Mouse (Mus musculus): ENCODE results near the gene Otop2. TPM values are rescaled to one million over a fixed set of nuclear protein-coding genes. Genes with fewer than 3 reads are reported as not detected.

Otop2 gene
- polyA plus RNA-seq, 1 experiment, result 0.65 TPM

DNA sequence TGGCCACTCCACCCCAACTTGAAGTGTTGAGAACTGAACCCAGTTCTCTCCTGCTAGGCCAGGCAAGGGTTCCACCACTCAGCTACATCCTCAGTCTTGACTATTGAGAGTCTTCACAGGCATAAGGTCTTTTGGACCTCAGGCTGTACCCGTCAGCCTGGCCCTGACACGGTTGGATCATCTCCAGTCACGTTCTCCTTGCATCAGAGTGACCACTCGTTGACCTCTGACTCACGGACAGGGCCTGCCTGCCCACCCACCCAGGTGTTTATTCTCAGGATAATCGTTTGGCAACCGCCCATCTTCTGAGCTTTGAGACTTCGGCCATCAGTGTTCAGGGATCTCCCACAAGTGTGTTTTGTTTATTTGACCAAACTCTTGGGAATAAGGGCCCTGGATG lies 3.8 kb upstream of the Otop2 start:
- WGBS, result 74% methylated on average over 8 of the region's 8 CpGs
- TF ChIP-seq POLR2A (IDR thresholded peaks at IDR 0.05; ENCODE audit: borderline replicate concordance, insufficient read depth, low read length), result no peak
- no peak for TF ChIP-seq CTCF (IDR thresholded peaks at IDR 0.05; ENCODE audit: borderline replicate concordance, insufficient read depth, low read depth, low read length)
- H3K4me1 ChIP-seq (ENCODE audit: control insufficient read depth, insufficient read depth, low read length), result no peaks in the 10 kb centered on the region; the same call in 1 of the 2 replicates
- no peak overlapping the region for H3K27ac ChIP-seq (ENCODE audit: insufficient read depth, low read length)
- DNase-seq, result no peak
- H3K4me3 ChIP-seq (replicated peaks; ENCODE audit: insufficient read depth, low read depth, low read length), result no peak overlapping the region
- no peaks in the 10 kb centered on the region for H3K27me3 ChIP-seq (ENCODE audit: control insufficient read depth, insufficient read depth, low read length)

DNA sequence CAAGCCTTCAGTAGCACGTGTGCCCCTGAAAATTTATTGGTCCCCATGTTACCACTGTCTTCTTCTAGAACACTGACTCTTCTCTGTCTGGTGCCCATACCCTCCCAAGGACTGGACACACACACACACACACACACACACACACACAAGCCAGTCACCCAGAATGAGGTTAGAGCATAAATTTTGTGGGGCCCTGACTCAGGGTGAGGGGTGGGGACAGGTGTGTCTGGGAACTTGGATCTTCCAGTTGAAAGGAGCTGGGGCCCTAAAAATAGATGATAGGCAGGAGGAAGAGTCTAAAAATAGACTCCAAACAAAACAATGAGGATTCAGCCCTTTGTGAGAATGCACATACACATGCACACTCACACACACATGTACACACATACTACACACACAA lies 1.8 kb downstream of the Otop2 start:
- Histone ChIP-seq H3K27me3 (ENCODE audit: control insufficient read depth, insufficient read depth, low read length) (no peaks in the 10 kb centered on the region), H3K4me3 (replicated peaks; ENCODE audit: insufficient read depth, low read depth, low read length) (no peak overlapping the region), H3K4me1 (ENCODE audit: control insufficient read depth, insufficient read depth, low read length) (no peaks in the 10 kb centered on the region; the same call in 1 of the 2 replicates), H3K27ac (ENCODE audit: insufficient read depth, low read length) (no peak overlapping the region)
- 64% methylated on average over 1 of the region's 1 CpGs for WGBS
- TF ChIP-seq CTCF (IDR thresholded peaks at IDR 0.05; ENCODE audit: borderline replicate concordance, insufficient read depth, low read depth, low read length) (no peak), POLR2A (IDR thresholded peaks at IDR 0.05; ENCODE audit: borderline replicate concordance, insufficient read depth, low read length) (no peak)
- no peak for DNase-seq

DNA sequence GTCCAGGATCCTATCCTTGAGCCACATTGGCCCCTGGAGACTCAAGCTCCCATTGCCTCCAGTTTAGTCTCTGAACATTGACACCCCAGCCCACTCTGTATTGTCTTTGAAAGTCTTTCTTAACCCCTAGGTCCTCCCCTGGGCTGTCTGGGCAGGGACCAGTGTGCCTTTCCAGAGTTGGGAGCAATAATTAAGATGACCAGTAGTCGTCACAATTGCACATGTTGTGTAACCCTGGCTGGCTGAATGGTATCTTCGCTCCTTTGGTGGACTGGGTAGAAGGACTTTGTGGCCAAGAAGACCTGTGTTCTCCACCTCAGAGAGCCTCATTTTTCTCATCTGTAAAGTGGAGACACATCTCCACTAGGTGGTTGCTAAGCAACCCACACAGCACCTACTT lies 7.3 kb downstream of the Otop2 start:
- Histone ChIP-seq H3K27ac (ENCODE audit: insufficient read depth, low read length) (no peak overlapping the region), H3K4me1 (ENCODE audit: control insufficient read depth, insufficient read depth, low read length) (no peaks in the 10 kb centered on the region), H3K4me3 (replicated peaks; ENCODE audit: insufficient read depth, low read depth, low read length) (no peak overlapping the region), H3K27me3 (ENCODE audit: control insufficient read depth, insufficient read depth, low read length) (no peaks in the 10 kb centered on the region)
- no peak for DNase-seq
- TF ChIP-seq POLR2A (IDR thresholded peaks at IDR 0.05; ENCODE audit: borderline replicate concordance, insufficient read depth, low read length), result no peak
- peak; percentile 49; the same call in 1 of the 2 replicates for TF ChIP-seq CTCF (IDR thresholded peaks at IDR 0.05; ENCODE audit: borderline replicate concordance, insufficient read depth, low read depth, low read length)
- WGBS, result 27% methylated on average over 2 of the region's 2 CpGs

DNA sequence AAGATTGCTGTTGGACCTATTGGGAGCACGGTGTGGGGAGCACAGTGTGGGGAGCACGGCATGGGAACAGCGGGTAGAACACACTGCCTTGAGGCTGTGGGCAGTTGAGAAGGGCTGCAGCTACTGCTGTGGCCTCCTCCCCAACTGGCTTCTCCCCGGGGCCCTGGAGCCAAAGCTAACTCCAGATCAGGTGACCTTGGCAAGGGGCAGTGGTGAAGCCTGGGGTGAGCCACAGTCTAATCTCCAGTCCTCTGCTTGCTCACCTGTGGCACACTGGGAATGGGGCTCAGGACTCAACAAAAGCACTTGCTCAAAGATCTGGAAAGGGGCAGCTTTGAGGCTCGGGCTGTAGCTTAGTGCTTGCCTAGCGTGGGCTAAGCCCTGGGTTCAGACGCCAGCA lies 10.2 kb downstream of the Otop2 start:
- 69% methylated on average over 7 of the region's 7 CpGs for WGBS
- Histone ChIP-seq H3K4me1 (ENCODE audit: control insufficient read depth, insufficient read depth, low read length) (peaks cover 7% of the 10 kb centered on the region), H3K4me3 (replicated peaks; ENCODE audit: insufficient read depth, low read depth, low read length) (no peak overlapping the region), H3K27ac (ENCODE audit: insufficient read depth, low read length) (no peak overlapping the region), H3K27me3 (ENCODE audit: control insufficient read depth, insufficient read depth, low read length) (no peaks in the 10 kb centered on the region)
- TF ChIP-seq POLR2A (IDR thresholded peaks at IDR 0.05; ENCODE audit: borderline replicate concordance, insufficient read depth, low read length) (no peak), CTCF (IDR thresholded peaks at IDR 0.05; ENCODE audit: borderline replicate concordance, insufficient read depth, low read depth, low read length) (no peak)
- DNase-seq, result no peak

DNA sequence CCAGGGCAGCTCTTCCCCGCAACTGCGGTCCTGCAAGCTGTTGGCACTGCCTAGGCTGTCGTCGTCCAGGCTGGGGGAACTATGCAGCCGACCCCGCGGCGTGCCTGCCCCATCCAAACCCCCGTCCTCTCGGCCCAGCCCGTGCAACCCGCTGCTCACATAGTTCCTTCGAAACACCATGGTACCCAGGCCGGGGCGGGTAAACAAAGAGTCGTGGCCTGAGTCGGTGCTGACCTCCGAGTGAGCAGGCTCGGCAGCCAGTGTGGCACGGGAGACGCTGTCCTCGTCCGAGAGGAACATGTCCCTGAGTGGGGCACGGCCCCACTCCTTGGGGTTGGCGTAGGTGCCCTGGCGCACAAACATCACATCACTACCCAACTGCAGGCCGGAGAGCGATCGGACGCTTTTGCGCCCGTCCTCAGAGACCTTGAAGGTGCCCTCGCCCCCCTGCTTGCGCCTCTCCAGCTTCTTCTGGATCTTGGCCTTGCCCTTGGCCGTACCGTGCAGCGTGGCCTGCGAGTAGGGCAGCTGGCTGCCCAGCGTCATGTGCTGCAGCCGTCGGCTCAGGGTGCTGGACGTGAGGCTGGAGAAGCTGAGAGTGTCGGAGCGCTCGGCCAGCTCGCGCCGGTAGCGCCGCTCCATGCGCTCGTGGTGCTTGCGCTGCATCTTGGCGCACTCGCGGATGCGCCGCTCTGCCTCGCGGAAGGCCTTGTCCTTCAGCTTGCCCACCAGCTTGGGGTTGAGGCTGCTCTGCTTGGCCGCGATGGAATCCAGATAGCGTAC lies 11.5 kb downstream of the Otop2 start:
- H3K4me1 ChIP-seq (ENCODE audit: control insufficient read depth, insufficient read depth, low read length), result peaks cover 10% of the 10 kb centered on the region
- TF ChIP-seq CTCF (IDR thresholded peaks at IDR 0.05; ENCODE audit: borderline replicate concordance, insufficient read depth, low read depth, low read length), result no peak
- no peak for TF ChIP-seq POLR2A (IDR thresholded peaks at IDR 0.05; ENCODE audit: borderline replicate concordance, insufficient read depth, low read length)
- WGBS, result 46% methylated on average over 63 of the region's 63 CpGs
- no peak overlapping the region for H3K27ac ChIP-seq (ENCODE audit: insufficient read depth, low read length)
- no peaks in the 10 kb centered on the region for H3K27me3 ChIP-seq (ENCODE audit: control insufficient read depth, insufficient read depth, low read length)
- H3K4me3 ChIP-seq (replicated peaks; ENCODE audit: insufficient read depth, low read depth, low read length), result no peak overlapping the region
- DNase-seq, result no peak

DNA sequence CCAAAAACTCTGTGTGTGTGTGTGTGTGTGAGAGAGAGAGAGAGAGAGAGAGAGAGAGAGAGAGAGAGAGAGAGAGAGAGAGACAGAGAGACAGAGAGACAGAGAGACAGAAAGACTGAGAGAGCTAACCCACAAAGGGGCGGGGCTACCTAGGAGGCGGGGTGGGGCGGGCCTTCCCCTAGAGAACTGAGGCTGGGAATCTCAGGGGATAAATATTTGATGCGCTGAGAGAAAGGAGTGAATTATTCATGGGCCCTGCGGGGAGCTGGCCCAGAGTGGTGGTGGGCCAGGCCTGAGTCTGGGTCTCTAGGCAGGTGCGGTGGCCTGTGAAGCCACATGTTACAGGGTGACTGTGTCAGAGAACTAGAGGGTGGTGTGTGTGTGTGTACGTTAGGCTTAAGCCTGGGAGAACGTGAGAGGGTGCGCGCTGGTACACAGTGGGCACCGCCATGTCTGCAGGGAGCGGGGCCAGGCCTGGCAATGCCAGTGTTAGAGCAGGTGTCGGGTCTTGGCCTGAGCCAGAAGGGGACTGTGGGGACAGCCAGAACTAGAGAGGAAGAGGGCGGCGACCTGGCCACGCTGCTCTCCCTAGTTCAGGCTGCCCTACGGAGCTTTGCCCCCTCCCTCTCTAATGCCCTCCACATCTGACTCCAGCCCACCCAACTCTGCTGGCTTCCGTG lies 12.9 kb downstream of the Otop2 start:
- Histone ChIP-seq H3K4me1 (ENCODE audit: control insufficient read depth, insufficient read depth, low read length) (peaks cover 10% of the 10 kb centered on the region), H3K27me3 (ENCODE audit: control insufficient read depth, insufficient read depth, low read length) (no peaks in the 10 kb centered on the region), H3K27ac (ENCODE audit: insufficient read depth, low read length) (no peak overlapping the region), H3K4me3 (replicated peaks; ENCODE audit: insufficient read depth, low read depth, low read length) (peak overlapping the region; percentile 9)
- WGBS, result 13% methylated on average over 18 of the region's 18 CpGs
- DNase-seq, result peak; percentile 50 to 59
- 0 out of 2 replicates have a peak, but pooled peaks have one; percentile 10 for TF ChIP-seq POLR2A (IDR thresholded peaks at IDR 0.05; ENCODE audit: borderline replicate concordance, insufficient read depth, low read length)
- TF ChIP-seq CTCF (IDR thresholded peaks at IDR 0.05; ENCODE audit: borderline replicate concordance, insufficient read depth, low read depth, low read length), result no peak

DNA sequence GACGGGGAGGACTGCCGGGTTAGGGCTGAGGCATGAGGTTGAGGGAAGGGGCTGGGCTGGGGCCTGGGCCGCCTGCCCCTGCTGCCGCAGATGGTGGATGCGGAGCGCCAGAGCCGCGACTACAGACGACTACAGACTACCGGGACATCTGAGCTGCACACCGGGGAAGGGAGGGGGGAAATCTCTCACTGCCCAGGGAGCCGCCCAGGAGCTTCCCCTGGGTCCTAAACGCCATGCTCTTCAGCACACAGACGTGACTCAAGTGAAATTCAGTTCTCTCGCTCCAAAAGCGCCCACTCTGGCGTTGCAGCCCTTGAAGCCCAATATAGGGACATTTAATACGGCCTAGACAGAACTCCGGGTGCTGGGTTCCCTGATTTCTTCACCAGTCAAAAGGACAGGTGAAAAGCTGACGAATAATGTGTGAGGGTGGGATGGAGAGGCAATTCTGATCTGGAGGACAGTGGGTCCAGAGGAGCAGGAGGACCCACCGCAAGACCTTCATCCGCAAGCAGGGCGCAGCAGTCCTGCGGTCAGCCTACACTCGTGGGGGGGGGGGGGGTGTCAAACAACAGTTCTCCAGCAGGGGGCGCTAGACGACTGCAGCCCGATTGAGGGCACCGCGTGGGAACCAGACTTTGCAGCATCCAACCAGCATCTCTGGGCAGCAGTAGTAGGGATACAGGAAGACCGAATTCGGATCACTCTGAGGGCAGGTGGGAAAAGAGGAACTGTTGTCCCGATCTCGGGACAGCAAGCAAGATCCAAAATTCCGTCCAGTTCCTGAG lies 15.1 kb downstream of the Otop2 start, which contains the start of gene Ush1g:
Gene Ush1g, minus strand, starts transcription at position 136 of the 788 bp plus-strand sequence.
- TF ChIP-seq CTCF (IDR thresholded peaks at IDR 0.05; ENCODE audit: borderline replicate concordance, insufficient read depth, low read depth, low read length), result peak; percentile 82
- TF ChIP-seq POLR2A (IDR thresholded peaks at IDR 0.05; ENCODE audit: borderline replicate concordance, insufficient read depth, low read length), result no peak
- H3K27ac ChIP-seq (ENCODE audit: insufficient read depth, low read length), result no peak within 1 kb of the TSS
- 5% methylated on average over 35 of the region's 35 CpGs for WGBS
- H3K27me3 ChIP-seq (ENCODE audit: control insufficient read depth, insufficient read depth, low read length), result no peaks in the 10 kb centered on the region
- H3K4me3 ChIP-seq (replicated peaks; ENCODE audit: insufficient read depth, low read depth, low read length), result peak within 1 kb of the TSS; percentile 42
- peaks cover 10% of the 10 kb centered on the region for H3K4me1 ChIP-seq (ENCODE audit: control insufficient read depth, insufficient read depth, low read length)
- peak; percentile 50 to 68 for DNase-seq

All from cerebellum, adult 2 months (tissue).